Mouse (Mus musculus) lung, postnatal 36 days (tissue): ENCODE measurements around the gene Kcnmb2.

ENCODE experiments used
- DNase-seq: peaks from one replicate; pipeline ENCODE4 v3.0.0; 2022; ENCODE audit warnings: mixed read lengths

The Kcnmb2 gene

GRCm38 (mm10) chr3:32147739-32148138 is 245.4 kb downstream of the Kcnmb2 start:
- no peak for DNase-seq

GRCm38 (mm10) chr3:32149851-32150570 is 247.7 kb downstream of the Kcnmb2 start:
- no peak for DNase-seq

DNA sequence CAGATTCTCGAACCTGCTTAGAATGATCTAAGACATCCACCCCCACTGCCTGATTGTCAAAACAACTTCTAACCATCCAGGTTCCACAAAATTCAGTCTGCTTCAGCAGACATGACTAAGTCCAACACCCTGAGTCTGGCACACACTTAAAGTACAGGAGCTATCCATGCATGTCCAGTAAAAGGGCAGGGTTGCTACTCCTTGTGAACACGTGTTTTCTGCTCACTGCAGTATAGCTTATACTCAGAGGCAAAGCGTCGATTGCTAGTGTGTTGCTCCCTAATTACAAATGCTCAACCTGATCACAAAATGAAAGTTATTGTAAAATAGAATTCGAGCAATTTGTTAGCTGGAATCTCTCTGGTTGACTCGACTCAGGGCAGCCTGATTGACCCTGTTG is 278.2 kb downstream of the Kcnmb2 start:
- no peak for DNase-seq

DNA sequence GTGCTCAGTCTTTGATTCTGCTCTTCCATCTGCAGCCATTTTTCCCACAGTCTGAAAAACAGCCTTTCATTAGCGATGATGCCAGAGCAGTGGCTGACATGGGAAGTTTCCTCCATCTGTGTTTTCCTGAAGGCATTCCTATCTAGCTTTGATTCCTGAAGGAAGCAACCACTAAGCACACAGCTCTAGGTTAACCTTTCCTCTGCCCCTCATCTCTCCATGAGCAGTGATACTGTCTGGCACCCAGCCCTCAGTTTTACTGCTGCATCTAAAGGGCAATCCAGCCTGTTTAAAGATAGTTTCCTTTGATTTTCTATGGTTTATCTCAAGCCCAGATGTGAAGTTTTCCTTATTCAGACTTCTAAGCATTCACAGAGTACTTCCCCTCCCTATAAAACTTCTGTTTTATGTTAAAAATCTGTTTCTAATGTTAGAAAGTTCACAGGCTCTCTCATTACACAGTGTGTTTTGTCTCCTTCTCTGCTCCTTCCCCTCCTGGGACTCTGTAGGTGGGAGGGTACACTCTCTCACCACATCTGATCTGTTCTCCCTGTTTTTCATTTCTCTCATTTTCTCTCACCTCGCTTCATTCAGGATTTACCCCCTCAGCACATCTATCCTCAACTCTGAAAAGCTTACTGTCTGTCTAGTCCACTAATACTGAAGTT is 283.7 kb downstream of the Kcnmb2 start:
- no peak for DNase-seq

DNA sequence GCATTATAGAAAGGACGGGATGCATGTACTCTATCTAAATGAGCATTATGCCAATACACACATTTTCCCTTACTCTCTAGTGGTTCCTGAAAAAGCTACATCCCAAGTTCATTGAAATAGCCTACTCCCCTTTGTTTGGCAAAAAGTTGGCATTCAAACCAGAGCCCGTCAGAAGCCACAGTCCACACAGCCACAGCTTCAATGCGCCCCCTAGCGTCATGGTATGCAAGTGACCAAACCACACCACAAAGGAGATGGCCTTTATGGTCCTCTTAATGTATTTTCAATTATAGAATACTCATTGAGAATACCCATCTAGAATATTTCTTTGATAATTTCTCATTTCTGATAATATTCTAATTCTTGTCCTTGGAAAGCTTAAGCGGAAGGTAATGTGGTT is 286.2 kb downstream of the Kcnmb2 start:
- peak; percentile 66 for DNase-seq

DNA sequence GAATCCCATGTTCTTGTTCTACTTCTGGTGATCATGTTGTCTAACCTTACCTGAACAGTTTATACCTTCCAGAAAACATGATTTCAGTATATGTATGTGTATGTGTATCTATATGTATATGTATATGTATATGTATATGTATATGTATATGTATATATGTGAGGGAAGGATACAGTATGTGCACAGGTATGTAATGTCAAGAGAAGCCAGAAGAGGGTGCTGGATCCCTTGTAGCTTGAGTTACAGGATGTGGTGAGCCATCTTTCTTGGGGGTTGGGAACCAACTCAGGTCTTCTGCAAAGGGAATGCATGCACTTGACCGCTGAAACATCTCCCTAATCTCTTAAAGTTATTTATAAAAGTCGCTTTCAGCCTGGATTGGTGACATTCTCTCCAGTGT is 286.6 kb downstream of the Kcnmb2 start:
- no peak for DNase-seq

GRCm38 (mm10) chr3:32189956-32190355 is 287.6 kb downstream of the Kcnmb2 start:
- DNase-seq: no peak

DNA sequence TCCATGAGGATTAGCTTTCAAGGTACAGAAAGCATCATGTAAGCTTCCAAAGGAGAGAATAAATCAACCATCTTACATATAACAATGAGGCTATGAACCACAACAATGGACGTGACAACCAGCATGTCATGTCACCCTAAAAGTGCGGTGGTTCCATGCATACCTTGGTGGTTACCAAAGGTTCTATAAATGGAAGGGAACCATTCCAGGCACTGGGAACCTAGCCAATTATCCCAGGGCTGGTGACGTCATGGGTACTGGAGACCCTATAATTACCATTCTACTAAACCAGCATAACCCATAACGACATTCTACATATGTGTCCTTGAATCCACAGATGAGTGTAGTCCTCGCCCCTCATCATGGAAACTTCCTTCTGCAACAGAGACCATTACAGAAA is 291.7 kb downstream of the Kcnmb2 start:
- no peak for DNase-seq

DNA sequence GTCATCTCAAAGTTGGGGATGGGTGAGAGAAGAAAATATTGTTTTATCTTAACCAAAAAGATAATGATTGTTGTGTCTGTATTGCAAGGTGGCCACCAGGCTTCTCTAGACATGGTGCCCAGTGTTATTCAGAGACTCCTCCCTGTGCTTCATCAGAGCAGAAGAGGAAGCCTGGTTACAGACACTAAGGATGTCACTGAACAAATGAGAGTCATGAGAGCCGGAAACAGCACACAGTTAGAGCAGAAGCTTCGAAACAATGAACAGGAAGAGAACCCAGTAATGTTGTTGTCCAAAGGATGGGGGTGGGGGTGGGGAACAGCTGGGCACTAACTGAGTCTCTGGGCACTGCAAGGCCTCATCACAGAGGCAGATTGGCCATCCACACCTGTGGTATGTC is 324.4 kb downstream of the Kcnmb2 start:
- no peak for DNase-seq

DNA sequence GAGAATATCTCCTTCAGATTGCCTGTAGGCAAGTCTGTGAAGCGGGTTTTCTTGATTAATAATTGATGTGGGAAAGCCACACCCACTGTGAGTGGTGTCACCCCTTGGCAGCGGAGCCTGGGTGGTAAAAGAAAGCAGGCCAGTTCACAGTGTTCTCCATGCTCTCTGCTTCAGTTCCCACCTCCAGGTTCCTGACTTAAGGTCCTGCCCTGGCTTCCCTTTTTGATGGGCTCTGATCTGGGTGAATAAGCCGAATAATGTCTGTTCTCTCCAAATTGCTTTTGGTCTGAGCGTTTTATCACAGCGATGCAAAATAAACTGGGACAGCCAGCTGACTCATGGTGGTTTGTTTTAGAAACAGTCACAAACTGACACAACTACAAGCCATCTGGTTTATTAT is 334.5 kb downstream of the Kcnmb2 start:
- DNase-seq: peak; percentile 79
